Mouse (Mus musculus): ENCODE measurements at regions not wholly inside any gene's neighbourhood (a gene's known extent, or its start where the extent isn't known, plus 50 kb on each side); places are given as distances from the start of the nearest gene placed in this dataset.
"Not testable (repeated sequence)": the region's sequence is repeated elsewhere in the genome, so short reads cannot be mapped to it uniquely, and the experiment has no call there.

DNA sequence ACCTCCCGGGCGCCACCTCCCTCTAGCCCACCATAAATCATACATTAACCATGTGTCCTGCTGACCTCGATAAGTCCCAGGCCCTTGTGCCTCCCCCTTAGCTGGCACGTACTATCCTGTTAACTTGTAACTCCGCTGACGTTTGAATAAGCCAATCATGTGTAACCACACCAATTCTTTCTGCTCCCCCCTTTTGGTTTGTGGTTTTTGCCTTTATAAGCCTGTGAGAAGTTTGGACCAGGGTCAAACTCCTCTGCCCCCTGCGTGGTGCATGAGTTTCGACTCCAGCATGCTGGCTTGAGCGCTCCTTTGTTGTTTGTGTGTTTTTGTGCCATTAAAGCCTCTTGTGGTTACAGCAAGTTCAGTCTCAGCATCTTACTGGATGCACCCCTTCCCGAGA, 138.4 kb upstream of the Samt2 start:
- H3K27ac ChIP-seq; H3K4me2 ChIP-seq (ENCODE audit: low read length); H3K9ac ChIP-seq (ENCODE audit: low read depth, low read length); H3K27me3 ChIP-seq (ENCODE audit: insufficient read depth, low read length); H3K4me3 ChIP-seq (replicated peaks; ENCODE audit: low read depth, low read length); H3K9me3 ChIP-seq (replicated peaks; ENCODE audit: low read length); ATAC-seq (replicated peaks; ENCODE audit: low FRiP score, low read depth); H3K36me3 ChIP-seq (ENCODE audit: insufficient read depth, low read length); H3K4me1 ChIP-seq (replicated peaks; ENCODE audit: insufficient read depth, low read length); DNase-seq (ENCODE audit: low spot score): not testable (repeated sequence)
- WGBS: 68% methylated on average over 10 of the region's 10 CpGs

DNA sequence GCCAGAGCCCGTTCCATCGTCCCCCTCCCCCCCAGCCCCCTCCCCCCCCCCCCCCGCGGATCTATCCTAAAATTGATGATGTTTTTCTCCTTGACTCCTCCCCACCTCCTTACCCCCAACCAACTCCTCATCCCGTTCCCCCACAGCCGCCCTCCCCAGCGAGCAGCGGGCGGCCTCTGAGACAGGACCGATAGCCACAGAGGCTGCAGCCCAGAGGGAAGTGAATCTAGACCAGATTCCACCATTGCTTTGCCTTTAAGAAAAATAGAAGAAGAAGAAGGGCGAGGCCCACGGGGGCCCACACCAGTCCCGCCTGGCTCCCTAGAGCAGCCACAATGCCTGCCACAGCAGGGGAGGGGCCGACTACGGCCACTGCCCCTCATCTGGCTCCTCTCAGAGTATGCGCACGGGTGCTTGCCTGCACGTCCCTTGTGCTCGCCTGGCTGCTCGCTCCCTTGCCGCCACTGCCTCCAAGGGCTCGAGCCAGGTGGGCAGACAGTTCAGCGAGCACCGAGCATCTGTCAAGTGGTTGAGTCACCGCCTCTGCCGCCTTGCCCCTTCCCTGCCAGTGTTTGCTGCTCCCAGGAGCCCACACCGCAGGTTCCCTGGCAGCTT, 134.6 kb upstream of the Samt2 start:
- no peak overlapping the region for H3K27ac ChIP-seq
- peak overlapping the region; percentile 50 for H3K4me2 ChIP-seq (ENCODE audit: low read length)
- H3K9ac ChIP-seq (ENCODE audit: low read depth, low read length): no peak overlapping the region
- 39% methylated on average over 20 of the region's 27 CpGs for WGBS
- H3K4me1 ChIP-seq (replicated peaks; ENCODE audit: insufficient read depth, low read length): no peaks in the 10 kb centered on the region
- H3K36me3 ChIP-seq (ENCODE audit: insufficient read depth, low read length): no peaks in the 10 kb centered on the region
- ATAC-seq (replicated peaks; ENCODE audit: low FRiP score, low read depth) (peak; percentile 61; the same call in 1 of the 2 replicates), DNase-seq (ENCODE audit: low spot score) (peak; percentile 0)
- peak overlapping the region; percentile 22; the same call in 1 of the 2 replicates for H3K4me3 ChIP-seq (replicated peaks; ENCODE audit: low read depth, low read length)
- no peak for TF ChIP-seq CTCF (IDR thresholded peaks at IDR 0.05; ENCODE audit: low read depth)
- no peaks in the 10 kb centered on the region for H3K9me3 ChIP-seq (replicated peaks; ENCODE audit: low read length)
- no peaks in the 10 kb centered on the region for H3K27me3 ChIP-seq (ENCODE audit: insufficient read depth, low read length)

- not testable (repeated sequence) for H3K27me3 ChIP-seq (ENCODE audit: insufficient read depth, low read length); H3K4me1 ChIP-seq (replicated peaks; ENCODE audit: insufficient read depth, low read length); H3K4me2 ChIP-seq (ENCODE audit: low read length); H3K9me3 ChIP-seq (replicated peaks; ENCODE audit: low read length); H3K27ac ChIP-seq; DNase-seq (ENCODE audit: low spot score); H3K4me3 ChIP-seq (replicated peaks; ENCODE audit: low read depth, low read length); H3K36me3 ChIP-seq (ENCODE audit: insufficient read depth, low read length); ATAC-seq (replicated peaks; ENCODE audit: low FRiP score, low read depth); H3K9ac ChIP-seq (ENCODE audit: low read depth, low read length)
- 75% methylated on average over 8 of the region's 8 CpGs for WGBS
Measured at GRCm38 (mm10) chrX:154712576-154712975, 133.4 kb upstream of the Samt2 start.

DNA sequence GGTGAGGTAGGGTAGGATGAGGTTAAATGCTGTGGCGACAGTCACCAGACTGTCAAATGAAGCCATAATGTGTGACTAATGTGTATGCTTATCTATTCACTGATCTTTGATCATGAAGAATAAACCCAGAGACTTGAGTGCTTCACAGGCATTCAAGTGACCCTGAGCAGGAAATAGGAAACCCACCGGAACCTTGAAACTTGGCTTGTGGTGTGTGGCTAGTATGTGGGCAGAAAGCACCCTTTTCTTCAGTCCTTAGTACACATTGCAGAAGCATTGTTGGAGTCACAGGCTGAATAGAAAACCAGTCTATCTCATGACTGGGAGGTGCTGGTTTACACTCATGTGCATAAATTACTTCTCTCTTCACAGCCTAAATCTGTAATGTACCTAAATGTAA, 91.4 kb upstream of the Samt2 start:
- ATAC-seq (replicated peaks; ENCODE audit: low FRiP score, low read depth); H3K4me1 ChIP-seq (replicated peaks; ENCODE audit: insufficient read depth, low read length); H3K27me3 ChIP-seq (ENCODE audit: insufficient read depth, low read length); H3K9me3 ChIP-seq (replicated peaks; ENCODE audit: low read length); H3K9ac ChIP-seq (ENCODE audit: low read depth, low read length); H3K27ac ChIP-seq; H3K4me3 ChIP-seq (replicated peaks; ENCODE audit: low read depth, low read length); H3K36me3 ChIP-seq (ENCODE audit: insufficient read depth, low read length); H3K4me2 ChIP-seq (ENCODE audit: low read length); DNase-seq (ENCODE audit: low spot score): not testable (repeated sequence)
- WGBS: 89% methylated on average over 1 of the region's 2 CpGs

Data from kidney, postnatal 0 days (tissue).